Mouse (Mus musculus) layer of hippocampus, postnatal 10 days (tissue): ENCODE results near the gene Olfr1221. TPM values are rescaled to one million over a fixed set of nuclear protein-coding genes. Genes with fewer than 3 reads are reported as not detected.
"Not testable (repeated sequence)": the region's sequence is repeated elsewhere in the genome, so short reads cannot be mapped to it uniquely, and the experiment has no call there.

Experiments used
- DNase-seq, 2 experiments: peaks; one replicate each; pipeline ENCODE4 v3.0.0; 2021; ENCODE audit warnings: low spot score in 2 of 2
- long read RNA-seq: library from polyadenylated mRNA; stranded (forward); transcript quantifications from one replicate; pipeline ENCODE4 v2.0.0, GENCODE M21; 2023
- total RNA-seq, 2 experiments: library from RNA; stranded (reverse); gene quantifications; 2 replicates each; pipeline ENCODE4 v1.2.3; 2021

Gene Olfr1221
- not detected for total RNA-seq
- long read RNA-seq = 0 reads

- DNase-seq = no peak
Observed at GRCm38 (mm10) chr2:89117183-89117582, at the start of gene Olfr1221. TSS of gene Olfr1221 (minus strand) at chr2:89117283.

- DNase-seq = not testable (repeated sequence)
Observed at GRCm38 (mm10) chr2:89164711-89165110, 47.6 kb upstream of the Olfr1221 start.

DNA sequence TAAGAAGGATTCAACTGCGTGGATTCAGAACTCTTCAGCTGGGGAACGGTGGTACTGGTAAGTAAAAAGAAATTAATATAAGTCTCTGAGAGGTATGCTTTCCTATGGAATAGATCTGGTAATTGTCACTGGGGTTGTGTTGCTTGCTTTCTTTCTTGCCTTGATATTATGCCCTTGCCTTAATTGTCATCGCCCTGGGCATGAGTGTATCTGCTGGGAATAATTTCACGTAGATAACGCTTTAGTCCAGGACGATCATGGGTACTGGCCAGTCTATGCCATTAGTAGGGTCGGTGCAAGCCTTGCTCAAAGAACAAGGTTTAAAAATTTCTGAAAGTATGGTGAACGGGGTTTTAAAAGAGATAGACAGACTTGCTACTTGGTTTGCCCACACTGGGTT lies 46.9 kb upstream of the Olfr1221 start, which contains the start of gene Olfr1224-ps1:
Gene Olfr1224-ps1, minus strand, starts transcription at position 101 of the 400 bp plus-strand sequence.
- DNase-seq = not testable (repeated sequence)

- DNase-seq = no peak
Observed at GRCm38 (mm10) chr2:89151460-89151859, 34.4 kb upstream of the Olfr1221 start, which contains the start of gene Olfr1223. TSS of gene Olfr1223 (minus strand) at chr2:89151560.

GRCm38 (mm10) chr2:89132954-89133353 lies 15.9 kb upstream of the Olfr1221 start, which contains the start of gene Olfr1222:
TSS of gene Olfr1222 (minus strand) at chr2:89133054.
- no peak for DNase-seq

- no peak for DNase-seq
Observed at GRCm38 (mm10) chr2:89106735-89107134, 10.3 kb downstream of the Olfr1221 start, which contains the start of gene Olfr1220. TSS of gene Olfr1220 (minus strand) at chr2:89106835.

GRCm38 (mm10) chr2:89105651-89106050 lies 11.4 kb downstream of the Olfr1221 start:
- DNase-seq = no peak

DNA sequence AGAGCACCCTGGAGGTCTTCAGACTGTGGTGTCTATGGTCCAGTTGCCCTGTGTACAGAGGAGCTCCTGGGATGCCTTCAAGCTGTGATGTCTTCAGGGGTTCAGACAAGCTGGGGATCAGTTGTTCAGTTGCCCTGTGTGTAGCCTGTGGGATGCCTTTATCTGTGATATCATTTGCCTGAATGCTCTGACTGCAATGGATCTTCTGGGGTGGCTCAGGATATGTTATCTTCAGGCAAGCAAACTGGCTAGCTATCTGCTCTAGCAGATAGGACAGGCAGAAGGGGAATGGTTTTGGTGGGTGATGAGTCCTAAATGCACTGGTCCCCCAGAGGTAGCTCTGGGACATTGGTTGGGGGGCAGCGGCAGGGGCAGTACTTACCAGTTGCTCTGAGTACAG lies 23.2 kb downstream of the Olfr1221 start:
- no peak for DNase-seq

- DNase-seq = no peak
Observed at GRCm38 (mm10) chr2:89083413-89083812, 33.7 kb downstream of the Olfr1221 start, which contains the start of gene Olfr1219. TSS of gene Olfr1219 (minus strand) at chr2:89083513.

DNA sequence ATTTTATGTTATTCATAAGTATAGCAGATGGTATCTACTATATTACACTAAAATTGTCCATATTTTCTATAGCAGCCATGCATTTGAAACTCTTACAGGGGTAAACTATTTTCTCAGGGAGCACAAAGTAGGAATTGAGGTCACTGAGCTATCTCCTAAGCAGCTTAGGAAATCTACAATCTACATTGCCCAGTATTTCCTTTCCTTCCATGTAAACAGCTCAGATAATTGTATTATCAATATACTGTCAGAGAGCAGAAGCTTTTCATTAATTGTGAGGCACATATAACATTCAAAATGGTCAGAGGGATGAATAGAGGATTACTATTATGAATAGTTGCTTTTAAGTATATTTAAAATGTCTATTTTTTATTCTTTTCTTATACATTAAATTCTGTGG lies 35.6 kb downstream of the Olfr1221 start:
- DNase-seq = no peak

GRCm38 (mm10) chr2:89061087-89061486 lies 56.0 kb downstream of the Olfr1221 start, which contains the start of gene Olfr1218:
TSS of gene Olfr1218 (minus strand) at chr2:89061187.
- no peak for DNase-seq

Other genes with a start within 250 kb of the Olfr1221 start
- gene Olfr1208, start 215.0 kb downstream of the Olfr1221 start, total RNA-seq = not detected
- not detected for gene Olfr1209, start 202.1 kb downstream of the Olfr1221 start, total RNA-seq
- gene Olfr1211, start 179.2 kb downstream of the Olfr1221 start, total RNA-seq = not detected
- not detected for gene Olfr1212, start 163.3 kb downstream of the Olfr1221 start, total RNA-seq
- not detected for gene Gm13762, start 137.0 kb downstream of the Olfr1221 start, total RNA-seq
- gene Olfr1214, start 124.6 kb downstream of the Olfr1221 start, total RNA-seq = not detected
- not detected for gene Olfr1215, start 110.3 kb downstream of the Olfr1221 start, total RNA-seq
- not detected for gene Olfr1216, start 98.9 kb downstream of the Olfr1221 start, total RNA-seq
- gene Olfr1217, start 85.2 kb downstream of the Olfr1221 start, total RNA-seq = not detected
- not detected for gene Olfr1218, start 56.1 kb downstream of the Olfr1221 start, total RNA-seq
- not detected for gene Olfr1219, start 33.8 kb downstream of the Olfr1221 start, total RNA-seq
- gene Olfr1220, start 10.4 kb downstream of the Olfr1221 start, total RNA-seq = not detected
- not detected for gene Olfr1222, start 15.8 kb upstream of the Olfr1221 start, total RNA-seq
- not detected for gene Olfr1223, start 34.3 kb upstream of the Olfr1221 start, total RNA-seq
- not detected for gene Olfr1224-ps1, start 46.8 kb upstream of the Olfr1221 start, total RNA-seq
- gene Olfr1225, start 57.4 kb upstream of the Olfr1221 start, total RNA-seq = not detected
- not detected for gene Olfr1226, start 82.8 kb upstream of the Olfr1221 start, total RNA-seq
- not detected for gene Olfr1228, start 136.8 kb upstream of the Olfr1221 start, total RNA-seq
- not detected for gene Olfr1229, start 170.7 kb upstream of the Olfr1221 start, total RNA-seq
- gene Olfr1230, start 180.0 kb upstream of the Olfr1221 start, total RNA-seq = not detected
- gene Olfr1231, start 189.8 kb upstream of the Olfr1221 start, total RNA-seq = not detected
- gene Olfr1232, start 212.4 kb upstream of the Olfr1221 start, total RNA-seq = not detected
- not detected for gene Olfr1233, start 225.1 kb upstream of the Olfr1221 start, total RNA-seq
- not detected for gene Olfr1234, start 247.6 kb upstream of the Olfr1221 start, total RNA-seq